9 mouse cellular contexts compared by ENCODE assay signal in genomic region chr1:192806168-192807157, GRCm38 (mm10). TPM values are rescaled to one million over a fixed set of nuclear protein-coding genes. Genes with fewer than 3 reads are reported as not detected.
DNase-seq lines count a peak whose midpoint lies in the region; ATAC-seq lines count a peak whose summit lies in the region.
"Had no signal": no experiment of that assay in that cellular context is flagged by ENCODE, and none has a peak within 500 bp of the region (broad histone marks: within the 10 kb centered on the region; RNA-seq: fewer than 3 reads in every experiment).

No protein-coding gene starts in this region.

- no peak overlapping the region for H3K4me3 ChIP-seq in heart, embryonic 11.5 days (ENCODE audit: low read depth, low read length)
- no peak overlapping the region for H3K4me3 ChIP-seq in forebrain, embryonic 16.5 days (replicated peaks; ENCODE audit: low read length)
- H3K4me3 ChIP-seq: liver, embryonic 15.5 days had no signal

- H3K27ac ChIP-seq in heart, embryonic 11.5 days (ENCODE audit: low read depth, low read length) = no peak overlapping the region
- no peak overlapping the region for H3K27ac ChIP-seq in forebrain, embryonic 16.5 days (ENCODE audit: low read length)
- H3K27ac ChIP-seq: liver, embryonic 15.5 days had no signal

- no peak overlapping the region for H3K9ac ChIP-seq in heart, embryonic 11.5 days (ENCODE audit: low read depth, low read length)
- H3K9ac ChIP-seq in forebrain, embryonic 16.5 days (replicated peaks; ENCODE audit: low read depth, low read length) = no peak overlapping the region
- H3K9ac ChIP-seq: liver, embryonic 15.5 days had no signal

- H3K4me2 ChIP-seq in heart, embryonic 11.5 days = no peak overlapping the region
- H3K4me2 ChIP-seq in forebrain, embryonic 16.5 days (ENCODE audit: low read length) = no peak overlapping the region
- H3K4me2 ChIP-seq: liver, embryonic 15.5 days had no signal

- no peak; the same call in 1 of the 2 replicates for ATAC-seq in heart, embryonic 11.5 days (replicated peaks; ENCODE audit: insufficient number of reproducible peaks, low FRiP score, low TSS enrichment)
- no peak for ATAC-seq in forebrain, embryonic 16.5 days

- H3K9me3 ChIP-seq in heart, embryonic 11.5 days (replicated peaks; ENCODE audit: control insufficient read depth, low read length) = no peaks in the 10 kb centered on the region
- no peaks in the 10 kb centered on the region for H3K9me3 ChIP-seq in forebrain, embryonic 16.5 days (ENCODE audit: control insufficient read depth, low read length)
- H3K9me3 ChIP-seq: liver, embryonic 15.5 days had no signal

- WGBS in heart, embryonic 11.5 days (ENCODE audit: insufficient replicate concordance) = 48% methylated on average over 9 of the region's 10 CpGs
- WGBS in forebrain, embryonic 16.5 days = 58% methylated on average over 10 of the region's 10 CpGs

- no peaks in the 10 kb centered on the region for H3K36me3 ChIP-seq in heart, embryonic 11.5 days (ENCODE audit: control insufficient read depth, insufficient read depth, low read length)
- H3K36me3 ChIP-seq in forebrain, embryonic 16.5 days (ENCODE audit: control insufficient read depth, insufficient read depth) = no peaks in the 10 kb centered on the region
- H3K36me3 ChIP-seq: liver, embryonic 15.5 days had no signal

- intact Hi-C loops in heart, postnatal 25 days (cut with DNase I) = no loop called here

- H3K27me3 ChIP-seq in heart, embryonic 11.5 days (ENCODE audit: control insufficient read depth, insufficient read depth, low read length) = no peaks in the 10 kb centered on the region
- H3K27me3 ChIP-seq in forebrain, embryonic 16.5 days (replicated peaks; ENCODE audit: control insufficient read depth, insufficient read depth, low read length) = no peaks in the 10 kb centered on the region
- H3K27me3 ChIP-seq: liver, embryonic 15.5 days had no signal

- DNase-seq in heart, adult 11 months = peak; percentile 98
- peak; percentile 46 for DNase-seq in urinary bladder, postnatal 14 days (ENCODE audit: low spot score)
- no peak for DNase-seq in urinary bladder, postnatal 36 days (ENCODE audit: low spot score in 2 of 2)
- peak; percentile 29 for DNase-seq in heart, postnatal 25 days (ENCODE audit: low spot score)
- no peak for DNase-seq in spleen, postnatal 36 days (ENCODE audit: low spot score in 2 of 2)
- no peak for DNase-seq in adrenal gland, postnatal 25 days

- peaks cover 5% of the 10 kb centered on the region; the same call in 1 of the 2 replicates for H3K4me1 ChIP-seq in heart, embryonic 11.5 days (ENCODE audit: control insufficient read depth, insufficient read depth, low read length)
- H3K4me1 ChIP-seq in forebrain, embryonic 16.5 days (replicated peaks; ENCODE audit: control insufficient read depth, insufficient read depth, low read length) = no peaks in the 10 kb centered on the region
- H3K4me1 ChIP-seq: liver, embryonic 15.5 days had no signal

RNA-seq across cellular contexts. Expression of gene Hhat, which starts 35.4 kb away (rescaled TPM):
- polyA plus RNA-seq in heart, embryonic 11.5 days (2014; fragmentation: Nextera tagmentation; extraction: Ambion mirVana) = 7.2 and 9.5 TPM in 2 replicates
- total RNA-seq in heart, postnatal 25 days (2021) = 1 to 10 TPM; 1.6 to 3.3 TPM
- total RNA-seq in adrenal gland, postnatal 25 days (2021) = 5.7 and 8.3 TPM in 2 replicates
- 3.6 and 4.2 TPM in 2 replicates for polyA plus RNA-seq in forebrain, embryonic 16.5 days (2015; fragmentation: Nextera tagmentation; extraction: Ambion mirVana)

RNA-seq across cellular contexts. Expression of gene Sertad4, which starts 49.1 kb away (rescaled TPM):
- polyA plus RNA-seq in heart, embryonic 11.5 days (2014; fragmentation: Nextera tagmentation; extraction: Ambion mirVana) = 8.9 and 10.2 TPM in 2 replicates
- total RNA-seq in heart, postnatal 25 days (2021) = 1 to 10 TPM; 3.9 to 5.7 TPM
- 10.1 and 18.8 TPM in 2 replicates for total RNA-seq in adrenal gland, postnatal 25 days (2021)
- 38.1 and 41.9 TPM in 2 replicates for polyA plus RNA-seq in forebrain, embryonic 16.5 days (2015; fragmentation: Nextera tagmentation; extraction: Ambion mirVana)

Comparison
In these comparisons a context has a peak if more than half of its experiments do, and no peak if none do; other contexts are left out.
1. DNase-seq: peak in heart, adult 11 months (single experiment), urinary bladder, postnatal 14 days (single experiment) and heart, postnatal 25 days (single experiment); none in urinary bladder, postnatal 36 days (0 of 2), spleen, postnatal 36 days (0 of 2) and adrenal gland, postnatal 25 days (single experiment).